Comparison of ENCODE assay signal across 19 mouse cellular contexts in genomic region chr14:8038150-8038549, GRCm38 (mm10). TPM values are rescaled to one million over a fixed set of nuclear protein-coding genes. Genes with fewer than 3 reads are reported as not detected.
DNase-seq lines count a peak whose midpoint lies in the region; ATAC-seq and TF ChIP-seq lines count a peak whose summit lies in the region.
"Had no signal": no experiment of that assay in that cellular context is flagged by ENCODE, and none has a peak within 500 bp of the region (broad histone marks: within the 10 kb centered on the region; RNA-seq: fewer than 3 reads in every experiment).

No protein-coding gene starts in this region.

- TF ChIP-seq CTCF in liver, adult 2 months (IDR thresholded peaks at IDR 0.05; ENCODE audit: low read depth, low read length): no peak
- no peak for TF ChIP-seq CTCF in liver, postnatal 0 days (IDR thresholded peaks at IDR 0.05; ENCODE audit: low read depth)

- H3K36me3 ChIP-seq in heart, embryonic 10.5 days: no peaks in the 10 kb centered on the region
- H3K36me3 ChIP-seq in heart, embryonic 12.5 days: no peaks in the 10 kb centered on the region
- peaks cover 8% of the 10 kb centered on the region; the same call in 1 of the 2 replicates for H3K36me3 ChIP-seq in liver, adult 2 months (ENCODE audit: control insufficient read depth, insufficient read depth, low read length)
- no peaks in the 10 kb centered on the region for H3K36me3 ChIP-seq in liver, postnatal 0 days (replicated peaks; ENCODE audit: insufficient read depth, low read length)
- no peaks in the 10 kb centered on the region for H3K36me3 ChIP-seq in hindbrain, embryonic 11.5 days (ENCODE audit: control insufficient read depth, insufficient read depth, low read length)
- H3K36me3 ChIP-seq: intestine, embryonic 15.5 days had no signal

- TF ChIP-seq POLR2A in liver, adult 2 months (IDR thresholded peaks at IDR 0.05; ENCODE audit: extremely low read depth, insufficient read depth, low read length): no peak

- DNase-seq in heart, embryonic 10.5 days (ENCODE audit: low spot score): peak; percentile 17
- no peak for DNase-seq in liver, adult 2 months (ENCODE audit: extremely low read depth, low read depth, low spot score)
- DNase-seq in liver, postnatal 0 days: no peak
- no peak for DNase-seq in hindbrain, embryonic 11.5 days (ENCODE audit: low spot score)
- DNase-seq in gastrocnemius, adult 8-10 months (ENCODE audit: low spot score in 2 of 2): no peak
- DNase-seq: adrenal gland, postnatal 25 days; cerebellum, adult 9-10 months; cerebellum, postnatal 25 days; heart, adult 2 months; heart, postnatal 36 days had no signal

- 69% methylated on average over 5 of the region's 5 CpGs for WGBS in heart, embryonic 10.5 days
- WGBS in heart, embryonic 12.5 days: 63% methylated on average over 5 of the region's 5 CpGs
- 74% methylated on average over 5 of the region's 5 CpGs for WGBS in liver, adult 2 months
- 21% methylated on average over 5 of the region's 5 CpGs for WGBS in liver, postnatal 0 days (ENCODE audit: insufficient replicate concordance)
- WGBS in hindbrain, embryonic 11.5 days: 86% methylated on average over 5 of the region's 5 CpGs

- no peaks in the 10 kb centered on the region for H3K27me3 ChIP-seq in heart, embryonic 10.5 days (ENCODE audit: insufficient read depth, poor library complexity, severe bottlenecking)
- no peaks in the 10 kb centered on the region for H3K27me3 ChIP-seq in heart, embryonic 12.5 days (replicated peaks)
- H3K27me3 ChIP-seq in liver, adult 2 months (ENCODE audit: control insufficient read depth, insufficient read depth, low read length): no peaks in the 10 kb centered on the region
- H3K27me3 ChIP-seq in liver, postnatal 0 days (ENCODE audit: insufficient read depth, low read length): no peaks in the 10 kb centered on the region
- H3K27me3 ChIP-seq in hindbrain, embryonic 11.5 days (ENCODE audit: control insufficient read depth, insufficient read depth, low read length): no peaks in the 10 kb centered on the region
- H3K27me3 ChIP-seq: embryonic facial prominence, embryonic 13.5 days; forebrain, embryonic 12.5 days; heart, embryonic 13.5 days; hindbrain, embryonic 13.5 days; intestine, embryonic 15.5 days had no signal

- no peak overlapping the region for H3K4me2 ChIP-seq in heart, embryonic 12.5 days
- no peak overlapping the region for H3K4me2 ChIP-seq in liver, postnatal 0 days (ENCODE audit: low read depth, low read length)
- H3K4me2 ChIP-seq in hindbrain, embryonic 11.5 days (replicated peaks; ENCODE audit: low read depth, low read length): no peak overlapping the region
- H3K4me2 ChIP-seq: embryonic facial prominence, embryonic 13.5 days; forebrain, embryonic 12.5 days; heart, embryonic 13.5 days; hindbrain, embryonic 13.5 days; intestine, embryonic 15.5 days had no signal

- no peaks in the 10 kb centered on the region for H3K79me2 ChIP-seq in liver, adult 2 months (ENCODE audit: control insufficient read depth, insufficient read depth, low read length)

- TF ChIP-seq EP300 in liver, postnatal 0 days (IDR thresholded peaks at IDR 0.05; ENCODE audit: low read depth): no peak

- H3K4me3 ChIP-seq in heart, embryonic 10.5 days: no peak overlapping the region
- no peak overlapping the region for H3K4me3 ChIP-seq in heart, embryonic 12.5 days
- H3K4me3 ChIP-seq in liver, adult 2 months (ENCODE audit: insufficient read depth, low read depth, low read length): no peak overlapping the region
- H3K4me3 ChIP-seq in liver, postnatal 0 days (ENCODE audit: low read depth, low read length): no peak overlapping the region
- no peak overlapping the region for H3K4me3 ChIP-seq in hindbrain, embryonic 11.5 days (ENCODE audit: low read depth, low read length)
- H3K4me3 ChIP-seq: embryonic facial prominence, embryonic 13.5 days; forebrain, embryonic 12.5 days; heart, adult 2 months; heart, embryonic 13.5 days; hindbrain, embryonic 13.5 days; intestine, embryonic 15.5 days had no signal

- no peak overlapping the region for H3K27ac ChIP-seq in heart, embryonic 10.5 days
- no peak overlapping the region for H3K27ac ChIP-seq in heart, embryonic 12.5 days (ENCODE audit: poor library complexity, severe bottlenecking)
- H3K27ac ChIP-seq in liver, adult 2 months (replicated peaks; ENCODE audit: insufficient read depth, low read depth, low read length): peak overlapping the region; percentile 91
- no peak overlapping the region for H3K27ac ChIP-seq in liver, postnatal 0 days (ENCODE audit: low read depth)
- H3K27ac ChIP-seq in hindbrain, embryonic 11.5 days (ENCODE audit: low read depth, low read length): no peak overlapping the region
- H3K27ac ChIP-seq: embryonic facial prominence, embryonic 13.5 days; forebrain, embryonic 12.5 days; heart, embryonic 13.5 days; hindbrain, embryonic 13.5 days; hindbrain, postnatal 0 days; intestine, embryonic 15.5 days had no signal

- H3K9me3 ChIP-seq in heart, embryonic 10.5 days: no peaks in the 10 kb centered on the region
- H3K9me3 ChIP-seq in heart, embryonic 12.5 days (replicated peaks): no peaks in the 10 kb centered on the region
- no peaks in the 10 kb centered on the region for H3K9me3 ChIP-seq in liver, postnatal 0 days (ENCODE audit: low read length)
- H3K9me3 ChIP-seq in hindbrain, embryonic 11.5 days (ENCODE audit: control insufficient read depth, low read length): no peaks in the 10 kb centered on the region
- H3K9me3 ChIP-seq: embryonic facial prominence, embryonic 13.5 days; forebrain, embryonic 12.5 days; heart, embryonic 13.5 days; hindbrain, embryonic 13.5 days; intestine, embryonic 15.5 days had no signal

- H3K4me1 ChIP-seq in heart, embryonic 10.5 days: no peaks in the 10 kb centered on the region
- no peaks in the 10 kb centered on the region for H3K4me1 ChIP-seq in heart, embryonic 12.5 days (replicated peaks)
- H3K4me1 ChIP-seq in liver, adult 2 months (ENCODE audit: control insufficient read depth, insufficient read depth, low read length): peaks cover 40% of the 10 kb centered on the region
- no peaks in the 10 kb centered on the region for H3K4me1 ChIP-seq in liver, postnatal 0 days (ENCODE audit: insufficient read depth)
- no peaks in the 10 kb centered on the region for H3K4me1 ChIP-seq in hindbrain, embryonic 11.5 days (replicated peaks; ENCODE audit: control insufficient read depth, insufficient read depth, low read length)
- H3K4me1 ChIP-seq: embryonic facial prominence, embryonic 13.5 days; forebrain, embryonic 12.5 days; heart, embryonic 13.5 days; hindbrain, embryonic 13.5 days; intestine, embryonic 15.5 days had no signal

- no peak overlapping the region for H3K9ac ChIP-seq in heart, embryonic 12.5 days
- 0 out of 2 replicates have a peak overlapping the region, but pooled peaks have one; percentile 7 for H3K9ac ChIP-seq in liver, adult 2 months (ENCODE audit: low read depth, low read length)
- no peak overlapping the region for H3K9ac ChIP-seq in liver, postnatal 0 days (replicated peaks)
- no peak overlapping the region for H3K9ac ChIP-seq in hindbrain, embryonic 11.5 days (ENCODE audit: low read depth, low read length)
- H3K9ac ChIP-seq: embryonic facial prominence, embryonic 13.5 days; forebrain, embryonic 12.5 days; heart, embryonic 13.5 days; hindbrain, embryonic 13.5 days; intestine, embryonic 15.5 days had no signal

- no peak for ATAC-seq in heart, embryonic 12.5 days (ENCODE audit: insufficient number of reproducible peaks, low FRiP score)
- no peak for ATAC-seq in liver, postnatal 0 days
- peak; percentile 72 for ATAC-seq in common myeloid progenitor, adult 5-6 weeks (replicated peaks; ENCODE audit: low read depth, poor library complexity, severe bottlenecking)
- ATAC-seq in hindbrain, embryonic 11.5 days (ENCODE audit: low FRiP score): no peak
- ATAC-seq: hindbrain, postnatal 0 days; intestine, embryonic 15.5 days had no signal

RNA-seq across cellular contexts. Expression of gene Abhd6, which starts 35.4 kb away (rescaled TPM):
- 9.2 and 16.0 TPM in 2 replicates for polyA plus RNA-seq in heart, embryonic 10.5 days (2016; fragmentation: Nextera tagmentation; extraction: Ambion mirVana)
- polyA plus RNA-seq in heart, embryonic 12.5 days (2016; fragmentation: Nextera tagmentation; extraction: Ambion mirVana): 9.9 and 10.1 TPM in 2 replicates
- 17.4 and 29.2 TPM in 2 replicates for total RNA-seq in liver, adult 2 months (2014; rRNA removed)
- 39.6 and 45.2 TPM in 2 replicates for polyA plus RNA-seq in liver, adult 2 months (2012; rRNA removed)
- polyA plus RNA-seq in liver, postnatal 0 days (2015; fragmentation: Nextera tagmentation; extraction: Ambion mirVana): 29.8 and 34.0 TPM in 2 replicates
- total RNA-seq in common myeloid progenitor, adult 5-6 weeks (2017): 1.4 and 1.8 TPM in 2 replicates
- 15.3 and 16.1 TPM in 2 replicates for polyA plus RNA-seq in hindbrain, embryonic 11.5 days (2014; fragmentation: Nextera tagmentation; extraction: Ambion mirVana)
- total RNA-seq in gastrocnemius, adult 8-10 months (2022): 10 to 100 TPM in 1 of 4 experiments, 1 to 10 TPM in 3; 6.8 to 10.2 (median 8.3) TPM

RNA-seq across cellular contexts. Expression of gene Rpp14, which starts 42.0 kb away (rescaled TPM):
- 40.9 and 43.5 TPM in 2 replicates for polyA plus RNA-seq in heart, embryonic 10.5 days (2016; fragmentation: Nextera tagmentation; extraction: Ambion mirVana)
- 42.2 and 42.6 TPM in 2 replicates for polyA plus RNA-seq in heart, embryonic 12.5 days (2016; fragmentation: Nextera tagmentation; extraction: Ambion mirVana)
- 18.8 and 19.5 TPM in 2 replicates for total RNA-seq in liver, adult 2 months (2014; rRNA removed)
- 5.4 and 6.9 TPM in 2 replicates for polyA plus RNA-seq in liver, adult 2 months (2012; rRNA removed)
- polyA plus RNA-seq in liver, postnatal 0 days (2015; fragmentation: Nextera tagmentation; extraction: Ambion mirVana): 19.2 and 19.3 TPM in 2 replicates
- total RNA-seq in common myeloid progenitor, adult 5-6 weeks (2017): 65.8 and 88.9 TPM in 2 replicates
- polyA plus RNA-seq in hindbrain, embryonic 11.5 days (2014; fragmentation: Nextera tagmentation; extraction: Ambion mirVana): 56.9 and 61.0 TPM in 2 replicates
- 10 to 100 TPM; 31.3 to 35.1 (median 33.2) TPM for total RNA-seq in gastrocnemius, adult 8-10 months (2022)

RNA-seq across cellular contexts. Expression of gene Dnase1l3, which starts 43.8 kb away (rescaled TPM):
- polyA plus RNA-seq in heart, embryonic 10.5 days (2016; fragmentation: Nextera tagmentation; extraction: Ambion mirVana): not detected in 2 replicates
- 0.04 TPM in 1 of 2 replicates, not detected in the other for polyA plus RNA-seq in heart, embryonic 12.5 days (2016; fragmentation: Nextera tagmentation; extraction: Ambion mirVana)
- total RNA-seq in liver, adult 2 months (2014; rRNA removed): 10.0 and 10.9 TPM in 2 replicates
- 20.5 and 24.3 TPM in 2 replicates for polyA plus RNA-seq in liver, adult 2 months (2012; rRNA removed)
- polyA plus RNA-seq in liver, postnatal 0 days (2015; fragmentation: Nextera tagmentation; extraction: Ambion mirVana): 12.1 and 13.2 TPM in 2 replicates
- not detected in 2 replicates for total RNA-seq in common myeloid progenitor, adult 5-6 weeks (2017)
- 0.03 TPM in 1 of 2 replicates, not detected in the other for polyA plus RNA-seq in hindbrain, embryonic 11.5 days (2014; fragmentation: Nextera tagmentation; extraction: Ambion mirVana)
- not detected for total RNA-seq in gastrocnemius, adult 8-10 months (2022)
- total RNA-seq: gastrocnemius, adult 18-20 months; hindbrain, postnatal 0 days had no signal
- polyA plus RNA-seq: forebrain, embryonic 12.5 days had no signal

RNA-seq across cellular contexts. Expression of gene Pxk, which starts 59.9 kb away (rescaled TPM):
- 23.1 and 24.1 TPM in 2 replicates for polyA plus RNA-seq in heart, embryonic 10.5 days (2016; fragmentation: Nextera tagmentation; extraction: Ambion mirVana)
- 25.5 and 27.7 TPM in 2 replicates for polyA plus RNA-seq in heart, embryonic 12.5 days (2016; fragmentation: Nextera tagmentation; extraction: Ambion mirVana)
- total RNA-seq in liver, adult 2 months (2014; rRNA removed): 13.6 and 18.4 TPM in 2 replicates
- 14.1 and 17.5 TPM in 2 replicates for polyA plus RNA-seq in liver, adult 2 months (2012; rRNA removed)
- polyA plus RNA-seq in liver, postnatal 0 days (2015; fragmentation: Nextera tagmentation; extraction: Ambion mirVana): 15.7 and 17.8 TPM in 2 replicates
- 6.8 and 14.0 TPM in 2 replicates for total RNA-seq in common myeloid progenitor, adult 5-6 weeks (2017)
- polyA plus RNA-seq in hindbrain, embryonic 11.5 days (2014; fragmentation: Nextera tagmentation; extraction: Ambion mirVana): 32.4 and 36.4 TPM in 2 replicates
- 10 to 100 TPM; 11.4 to 14.9 (median 12.6) TPM for total RNA-seq in gastrocnemius, adult 8-10 months (2022)

Comparison
In these comparisons a context has a peak if more than half of its experiments do, and no peak if none do; other contexts are left out.
1. RNA of gene Dnase1l3, which starts 43.8 kb away (polyA plus RNA-seq): 20.5 to 24.3 TPM in liver, adult 2 months and 12.1 to 13.2 TPM in liver, postnatal 0 days; 0.04 TPM in heart, embryonic 12.5 days, 0.03 TPM in hindbrain, embryonic 11.5 days and not detected in heart, embryonic 10.5 days; every median in the first group is over 10 times any median in the second.